Mouse (Mus musculus): Measurements from ENCODE around the gene Gm37240.

Gene Gm37240

GRCm38 (mm10) chr3:85829047-85829446 is 58.3 kb downstream of the Gm37240 start:
- peak in 1 of 2 experiments; percentile 53 for DNase-seq (ENCODE audit: inconsistent age in 2 of 2, low spot score in 1 of 2)

GRCm38 (mm10) chr3:85827815-85828214 is 59.5 kb downstream of the Gm37240 start:
- no peak for DNase-seq (ENCODE audit: inconsistent age in 2 of 2, low spot score in 1 of 2)

DNA sequence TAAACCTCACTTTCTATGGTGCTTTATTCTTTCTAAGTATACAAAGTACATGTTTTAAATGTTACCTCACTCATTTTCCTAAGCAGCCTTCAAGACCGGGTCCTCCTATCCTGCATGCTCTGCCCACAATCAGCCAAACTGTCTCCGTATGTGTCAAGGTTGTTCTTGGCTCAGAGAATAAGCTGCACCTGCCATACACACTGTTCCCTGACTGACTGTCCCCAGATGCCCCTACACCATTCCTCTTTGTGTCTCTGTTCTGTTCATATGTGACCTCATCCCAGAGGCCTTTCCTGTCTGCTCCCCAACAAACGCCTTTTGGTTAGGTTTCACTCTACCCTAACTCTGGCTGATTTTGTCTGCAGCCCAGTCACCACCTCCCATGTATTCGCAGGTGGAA is 60.0 kb downstream of the Gm37240 start:
- no peak for DNase-seq (ENCODE audit: inconsistent age in 2 of 2, low spot score in 1 of 2)

- no peak for DNase-seq (ENCODE audit: inconsistent age in 2 of 2, low spot score in 1 of 2)
Observed at GRCm38 (mm10) chr3:85820839-85821548, 66.3 kb downstream of the Gm37240 start.

DNA sequence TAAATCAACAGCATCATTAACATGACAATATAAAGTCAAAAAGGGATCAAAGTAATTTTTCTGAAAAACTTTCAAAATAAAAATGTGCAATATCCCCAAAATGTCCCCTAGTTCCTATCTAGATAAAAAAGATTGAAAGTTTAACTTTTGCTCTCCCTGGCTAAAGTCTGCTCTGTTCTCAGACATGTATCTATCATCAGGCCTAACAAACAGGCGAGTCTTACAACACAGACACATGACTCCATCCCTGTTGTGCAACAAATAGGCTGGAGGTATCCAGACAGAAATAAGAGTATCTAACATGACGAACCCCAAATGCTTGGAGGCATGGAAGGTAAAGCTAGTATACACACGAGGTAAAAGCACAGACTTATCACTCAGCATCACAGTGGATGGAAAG is 68.0 kb downstream of the Gm37240 start:
- DNase-seq (ENCODE audit: inconsistent age in 2 of 2, low spot score in 1 of 2): no peak

- no peak for DNase-seq (ENCODE audit: inconsistent age in 2 of 2, low spot score in 1 of 2)
Observed at GRCm38 (mm10) chr3:85817191-85817590, 70.1 kb downstream of the Gm37240 start, which contains the start of gene Fam160a1. Gene Fam160a1 (minus strand): TSS chr3:85817291.

DNA sequence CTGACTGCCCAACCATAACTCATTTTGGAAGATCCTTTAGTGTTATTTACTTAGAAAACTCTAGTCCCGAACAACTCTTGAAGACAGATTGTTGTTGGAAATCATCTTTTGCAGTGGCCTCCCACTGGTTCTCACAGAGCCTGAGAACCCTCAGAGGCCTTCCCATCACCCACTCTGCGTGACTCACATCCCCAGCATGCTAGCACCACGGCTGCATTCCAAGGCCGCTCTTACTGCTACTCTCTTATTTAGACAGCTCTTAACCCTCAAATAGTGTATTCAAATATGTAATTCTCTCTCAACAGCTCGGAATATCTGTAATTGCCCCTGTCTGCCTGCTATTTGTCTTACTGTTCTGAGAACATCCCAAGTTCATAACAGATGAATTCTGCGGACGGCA is 73.1 kb downstream of the Gm37240 start:
- DNase-seq (ENCODE audit: inconsistent age in 2 of 2, low spot score in 1 of 2): peak; percentile 73 to 86

GRCm38 (mm10) chr3:85813101-85814014 is 74.0 kb downstream of the Gm37240 start:
- peak; percentile 24 to 62 for DNase-seq (ENCODE audit: inconsistent age in 2 of 2, low spot score in 1 of 2)

DNA sequence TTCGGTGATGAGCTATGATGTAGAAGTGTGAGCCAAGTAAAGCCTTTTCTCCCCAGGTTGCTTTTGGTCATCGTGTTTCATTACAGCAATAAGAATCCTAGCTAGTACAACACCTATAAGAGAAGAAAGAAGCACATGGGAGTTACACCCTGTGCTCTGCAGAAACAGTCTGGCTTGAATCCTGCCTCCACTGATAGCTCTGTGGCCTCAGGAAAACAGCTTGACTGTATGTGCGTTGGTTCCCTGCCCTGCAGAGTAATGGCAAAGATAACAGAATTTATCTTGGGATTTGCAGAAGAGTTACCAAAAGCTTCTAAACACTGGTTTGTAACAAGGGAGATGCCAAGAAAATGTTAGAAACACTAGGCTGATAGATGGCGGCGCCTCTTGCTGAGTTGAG is 75.3 kb downstream of the Gm37240 start:
- no peak for DNase-seq (ENCODE audit: inconsistent age in 2 of 2, low spot score in 1 of 2)

GRCm38 (mm10) chr3:85793166-85793565 is 94.2 kb downstream of the Gm37240 start:
- no peak for DNase-seq (ENCODE audit: inconsistent age in 2 of 2, low spot score in 1 of 2)

DNA sequence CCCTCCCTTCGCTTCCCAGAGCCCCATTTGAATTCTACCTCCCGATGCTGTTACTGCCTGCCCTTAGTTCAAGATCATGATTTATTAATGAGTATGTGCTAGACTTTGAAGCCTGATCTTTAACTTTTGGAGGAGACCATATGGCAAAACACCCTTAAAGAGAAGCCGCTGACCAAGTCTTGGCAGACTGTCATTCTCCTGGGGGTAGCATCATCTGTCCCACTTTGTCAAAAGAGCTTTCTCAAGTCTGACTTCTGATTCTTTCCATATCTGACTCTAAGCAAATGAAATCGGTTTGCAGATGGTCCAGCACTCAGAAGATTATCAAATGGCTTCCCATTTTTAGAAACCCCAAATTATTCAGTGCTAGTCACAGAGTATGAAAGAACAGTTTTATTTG is 97.6 kb downstream of the Gm37240 start:
- no peak for DNase-seq (ENCODE audit: inconsistent age in 2 of 2, low spot score in 1 of 2)

- peak in 1 of 2 experiments; percentile 29 for DNase-seq (ENCODE audit: inconsistent age in 2 of 2, low spot score in 1 of 2)
Observed at GRCm38 (mm10) chr3:85786501-85786900, 100.8 kb downstream of the Gm37240 start.

- no peak for DNase-seq (ENCODE audit: inconsistent age in 2 of 2, low spot score in 1 of 2)
Observed at GRCm38 (mm10) chr3:85780906-85781305, 106.4 kb downstream of the Gm37240 start.

DNA sequence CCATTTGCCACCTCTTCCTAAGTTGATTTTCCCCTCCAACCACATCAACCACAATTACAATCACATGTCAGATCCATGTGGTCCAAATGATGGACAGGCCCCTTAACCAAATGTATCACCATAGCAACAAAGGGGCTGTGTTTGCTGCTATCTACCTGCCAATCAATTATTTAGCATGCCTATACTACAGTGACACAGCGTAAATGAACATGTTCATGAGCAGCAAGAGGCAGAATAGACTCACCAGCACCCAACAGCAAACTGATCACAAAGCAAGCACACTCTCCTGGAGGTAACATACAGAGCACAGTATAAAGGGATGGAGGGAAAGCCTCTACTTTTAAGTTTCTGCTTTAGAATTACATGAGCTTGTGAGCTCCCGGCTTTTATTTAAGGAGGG is 107.0 kb downstream of the Gm37240 start:
- no peak for DNase-seq (ENCODE audit: inconsistent age in 2 of 2, low spot score in 1 of 2)

DNA sequence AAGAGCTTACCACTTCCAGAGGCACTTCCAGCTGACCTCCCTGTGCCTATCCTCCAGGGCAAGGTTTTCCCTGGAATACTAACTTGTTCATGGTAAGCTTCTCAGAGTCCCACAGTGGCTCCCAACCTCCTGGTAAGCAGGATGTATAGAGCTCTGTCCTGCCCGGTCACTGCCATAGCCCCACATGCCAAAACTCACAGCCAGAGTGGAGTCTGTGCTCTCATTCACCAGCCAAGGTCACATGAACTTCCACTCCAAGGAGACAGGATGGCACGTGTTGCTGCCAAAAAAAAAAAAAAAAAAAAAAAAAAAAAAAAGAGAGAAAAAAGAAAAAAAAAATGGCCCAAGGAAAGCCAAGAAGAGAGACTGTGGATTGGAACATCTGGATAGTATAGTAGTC is 109.5 kb downstream of the Gm37240 start:
- peak in 1 of 2 experiments; percentile 62 for DNase-seq (ENCODE audit: inconsistent age in 2 of 2, low spot score in 1 of 2)

GRCm38 (mm10) chr3:85777356-85777755 is 110.0 kb downstream of the Gm37240 start:
- DNase-seq (ENCODE audit: inconsistent age in 2 of 2, low spot score in 1 of 2): no peak

- DNase-seq (ENCODE audit: inconsistent age in 2 of 2, low spot score in 1 of 2): no peak
Observed at GRCm38 (mm10) chr3:85776707-85777106, 110.6 kb downstream of the Gm37240 start.

- no peak for DNase-seq (ENCODE audit: inconsistent age in 2 of 2, low spot score in 1 of 2)
Observed at GRCm38 (mm10) chr3:85776126-85776525, 111.2 kb downstream of the Gm37240 start.

GRCm38 (mm10) chr3:85773886-85774285 is 113.4 kb downstream of the Gm37240 start:
- peak; percentile 54 to 71 for DNase-seq (ENCODE audit: inconsistent age in 2 of 2, low spot score in 1 of 2)

DNA sequence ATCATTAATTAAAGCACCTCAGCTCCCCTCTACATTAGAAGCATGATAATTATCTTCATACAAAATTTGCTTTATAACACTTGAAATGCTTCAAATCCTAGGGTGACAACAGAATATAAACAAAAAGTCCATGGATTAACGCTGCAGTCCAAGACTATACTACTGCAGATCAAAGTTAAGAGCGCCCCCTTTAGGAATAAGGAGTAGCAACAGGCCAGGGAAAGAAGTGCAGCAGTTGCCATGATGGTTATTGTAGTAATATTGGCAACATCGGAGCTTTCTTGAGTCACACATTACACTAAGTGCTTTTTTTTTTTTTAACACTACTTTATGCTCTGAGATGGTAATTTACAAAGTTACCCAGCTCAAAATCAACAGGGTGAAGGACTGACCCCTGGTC is 113.9 kb downstream of the Gm37240 start:
- peak in 1 of 2 experiments; percentile 57 for DNase-seq (ENCODE audit: inconsistent age in 2 of 2, low spot score in 1 of 2)

DNA sequence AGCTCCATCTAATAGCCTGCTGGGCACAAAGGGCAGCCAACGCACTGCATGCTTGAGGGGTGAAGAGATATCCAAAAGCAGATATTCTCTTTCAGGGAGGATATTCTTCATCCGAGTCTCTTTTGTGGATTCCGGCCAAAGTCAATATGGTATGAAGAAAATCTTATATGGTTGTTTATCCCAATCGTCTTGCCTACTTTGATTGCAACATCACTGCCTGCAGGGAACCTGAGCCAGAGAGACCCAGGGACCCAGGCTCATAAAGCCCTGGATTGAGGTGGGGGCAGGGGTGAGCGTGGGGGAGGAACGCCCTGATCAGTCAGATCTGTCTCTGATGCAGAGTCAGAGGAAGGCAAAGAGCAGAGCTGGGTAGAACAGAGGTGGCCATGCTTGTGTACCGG is 122.4 kb downstream of the Gm37240 start:
- no peak for DNase-seq (ENCODE audit: inconsistent age in 2 of 2, low spot score in 1 of 2)

Data from adrenal gland, adult (tissue).